Mouse (Mus musculus) cerebellum, postnatal 14 days (tissue): ENCODE results near the gene Pcif1.

ENCODE experiments used
- DNase-seq, 2 experiments: peaks; one replicate each; pipeline ENCODE4 v3.0.0; 2021; ENCODE audit warnings: mixed read lengths in 2 of 2

The Pcif1 gene

GRCm38 (mm10) chr2:164894048-164894447, 14.9 kb downstream of the Pcif1 start:
- peak in 1 of 2 experiments; percentile 52 for DNase-seq

GRCm38 (mm10) chr2:164894644-164895043, 15.5 kb downstream of the Pcif1 start:
- DNase-seq = peak in 1 of 2 experiments; percentile 24

DNA sequence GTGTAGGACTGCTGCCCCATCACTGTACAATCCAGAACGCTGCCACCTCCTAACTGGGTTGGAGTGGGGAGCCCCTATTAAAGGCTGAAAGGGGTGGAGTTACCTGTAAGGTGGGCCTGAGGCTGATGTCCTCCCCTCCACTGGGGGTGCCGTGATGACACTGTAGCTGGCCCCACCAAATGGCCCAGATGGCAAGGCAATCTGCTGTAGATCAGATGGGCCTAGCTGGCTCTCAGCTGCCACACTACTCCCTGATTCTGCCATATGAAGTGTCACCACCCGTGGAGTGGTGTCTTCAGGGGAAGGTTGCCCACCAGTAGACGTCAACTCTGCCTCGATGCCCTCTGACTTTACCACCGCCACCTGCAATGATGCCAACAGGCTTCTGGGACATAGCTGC, 16.8 kb downstream of the Pcif1 start:
- peak; percentile 51 to 66 for DNase-seq

- peak in 1 of 2 experiments; percentile 59 for DNase-seq
Measured at GRCm38 (mm10) chr2:164898008-164898407, 18.9 kb downstream of the Pcif1 start.

DNA sequence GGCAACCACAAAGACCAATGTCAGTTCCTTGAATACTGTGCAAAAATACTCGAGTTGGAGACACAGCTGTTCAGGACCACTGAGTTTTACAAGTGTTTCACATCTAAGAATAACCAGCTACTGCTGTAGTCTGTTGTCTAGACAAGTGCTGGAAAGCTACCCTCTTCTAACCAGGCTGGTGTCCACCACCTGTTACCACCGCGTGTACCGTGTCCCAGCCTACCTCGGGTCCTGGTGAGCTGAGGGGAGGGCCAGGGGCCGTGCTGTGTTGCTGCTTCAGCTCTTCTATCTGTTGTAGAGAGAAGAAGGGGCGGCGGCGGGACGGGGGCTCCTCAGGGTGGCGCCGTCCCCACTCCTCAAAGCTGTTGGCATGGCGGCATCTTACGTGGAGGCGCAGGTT, 19.9 kb downstream of the Pcif1 start:
- peak in 1 of 2 experiments; percentile 10 for DNase-seq

DNA sequence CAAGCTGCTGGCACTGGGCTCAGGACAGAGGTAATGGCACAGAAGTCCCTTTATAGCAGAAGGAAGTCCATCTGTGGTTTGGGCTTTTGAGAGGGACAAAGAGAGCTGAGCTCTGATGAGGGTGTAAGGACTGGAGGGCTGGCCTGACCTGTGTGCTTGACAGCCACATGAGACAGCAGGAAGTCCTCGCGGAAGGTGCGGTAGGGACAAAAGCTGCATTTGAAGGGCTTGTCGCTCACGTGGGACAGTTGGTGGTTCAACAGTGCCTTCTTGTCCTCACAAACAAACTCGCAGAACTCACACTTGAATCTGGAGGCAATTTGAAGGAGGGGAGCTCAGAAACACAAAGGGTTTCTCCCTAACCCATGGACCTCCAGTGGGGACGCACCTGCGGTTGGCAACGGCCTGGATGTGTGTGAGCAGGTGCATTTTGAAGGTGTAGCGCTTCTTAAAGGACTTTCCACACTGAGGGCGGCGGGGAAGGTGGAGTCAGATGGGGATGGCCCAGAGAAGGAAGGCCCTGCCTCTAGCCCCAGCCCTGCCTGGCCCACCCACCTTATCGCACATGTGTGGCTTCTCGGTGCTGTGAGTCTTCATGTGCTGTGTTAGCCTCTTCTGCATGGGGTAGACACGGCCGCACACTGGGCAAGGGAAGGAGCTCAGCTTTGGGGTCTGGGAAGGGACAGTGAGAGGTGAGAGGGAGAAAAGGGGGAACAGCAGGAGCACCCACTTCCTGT, 20.8 kb downstream of the Pcif1 start:
- DNase-seq = no peak

GRCm38 (mm10) chr2:164901380-164901779, 22.3 kb downstream of the Pcif1 start:
- DNase-seq = no peak

DNA sequence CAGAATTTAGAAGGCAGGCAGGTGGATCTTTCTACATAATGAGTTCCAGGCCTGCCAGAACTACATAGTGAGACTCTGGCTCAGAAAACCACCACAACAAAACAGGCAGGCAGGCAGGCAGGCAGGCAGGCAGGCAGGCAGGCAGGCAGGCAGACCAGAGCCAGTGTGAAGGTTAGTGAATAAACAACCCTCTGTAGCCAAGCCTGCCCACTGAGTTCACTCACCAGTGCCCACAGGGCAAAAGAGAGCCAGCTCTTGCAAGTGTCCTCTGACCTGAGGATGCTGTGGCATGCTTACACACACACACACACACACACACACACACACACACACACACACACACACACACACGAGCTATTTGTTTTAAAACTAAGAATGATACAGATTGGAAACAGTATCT, 24.4 kb downstream of the Pcif1 start:
- DNase-seq = no peak

DNA sequence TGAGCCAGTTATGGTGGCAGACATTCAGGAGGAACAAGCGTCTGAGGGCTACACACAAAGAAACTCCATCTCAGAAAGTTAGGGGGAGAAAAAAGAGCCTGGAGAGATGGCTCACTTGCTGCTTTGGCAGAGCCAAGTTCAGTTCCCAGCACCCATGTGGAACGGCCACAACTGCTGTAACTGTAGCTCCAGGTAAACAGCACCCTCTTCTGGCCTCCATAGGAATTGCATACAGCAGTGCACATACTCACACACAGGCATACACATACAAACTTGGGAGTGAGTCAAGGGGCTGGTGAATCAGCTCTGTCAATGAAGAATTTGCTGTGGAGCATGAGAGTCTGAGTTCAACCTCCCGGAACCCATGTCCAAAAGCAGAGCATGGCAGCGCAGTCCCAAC, 27.0 kb downstream of the Pcif1 start:
- DNase-seq = no peak

- DNase-seq = no peak
Measured at GRCm38 (mm10) chr2:164907511-164907910, 28.4 kb downstream of the Pcif1 start.

DNA sequence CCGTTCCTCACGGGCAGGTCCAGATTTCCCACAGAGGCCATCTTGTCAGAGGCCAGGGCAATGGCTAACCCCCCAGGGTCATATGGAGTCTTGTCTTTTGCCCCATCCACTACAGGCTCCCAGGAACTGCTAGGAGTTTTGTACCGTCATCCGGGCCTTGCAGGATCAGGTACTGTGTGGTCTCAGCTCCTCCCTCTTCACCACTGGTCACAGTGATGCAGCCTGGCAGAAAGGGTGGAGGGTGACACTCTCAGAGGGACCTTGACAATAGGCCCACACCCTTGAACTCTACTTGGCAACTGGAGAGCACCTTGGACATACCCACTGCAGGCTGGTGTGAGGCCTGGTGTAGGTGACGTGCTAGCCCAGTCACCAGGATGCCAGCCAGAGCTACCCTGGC, 28.9 kb downstream of the Pcif1 start:
- no peak for DNase-seq

DNA sequence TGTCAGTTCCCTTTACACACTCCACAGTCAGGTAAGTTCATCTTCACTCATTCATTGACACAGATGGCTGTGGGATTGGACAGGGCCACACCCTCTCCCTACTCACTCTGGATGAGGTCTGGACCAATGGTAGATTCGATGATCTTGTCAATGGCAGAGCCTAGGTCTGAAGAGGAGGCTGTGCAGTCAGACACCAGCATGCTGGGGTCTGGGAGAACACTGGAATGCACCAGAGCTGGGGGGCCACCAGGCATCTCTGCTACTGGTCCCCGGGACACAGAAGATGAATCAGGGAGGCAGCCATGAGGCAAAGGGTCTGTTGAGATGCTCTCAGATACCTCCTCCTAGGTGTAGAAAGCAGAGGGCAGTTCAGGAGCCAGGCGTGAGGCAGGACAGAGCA, 30.0 kb downstream of the Pcif1 start:
- no peak for DNase-seq

GRCm38 (mm10) chr2:164909542-164909941, 30.4 kb downstream of the Pcif1 start:
- DNase-seq = peak in 1 of 2 experiments; percentile 55

DNA sequence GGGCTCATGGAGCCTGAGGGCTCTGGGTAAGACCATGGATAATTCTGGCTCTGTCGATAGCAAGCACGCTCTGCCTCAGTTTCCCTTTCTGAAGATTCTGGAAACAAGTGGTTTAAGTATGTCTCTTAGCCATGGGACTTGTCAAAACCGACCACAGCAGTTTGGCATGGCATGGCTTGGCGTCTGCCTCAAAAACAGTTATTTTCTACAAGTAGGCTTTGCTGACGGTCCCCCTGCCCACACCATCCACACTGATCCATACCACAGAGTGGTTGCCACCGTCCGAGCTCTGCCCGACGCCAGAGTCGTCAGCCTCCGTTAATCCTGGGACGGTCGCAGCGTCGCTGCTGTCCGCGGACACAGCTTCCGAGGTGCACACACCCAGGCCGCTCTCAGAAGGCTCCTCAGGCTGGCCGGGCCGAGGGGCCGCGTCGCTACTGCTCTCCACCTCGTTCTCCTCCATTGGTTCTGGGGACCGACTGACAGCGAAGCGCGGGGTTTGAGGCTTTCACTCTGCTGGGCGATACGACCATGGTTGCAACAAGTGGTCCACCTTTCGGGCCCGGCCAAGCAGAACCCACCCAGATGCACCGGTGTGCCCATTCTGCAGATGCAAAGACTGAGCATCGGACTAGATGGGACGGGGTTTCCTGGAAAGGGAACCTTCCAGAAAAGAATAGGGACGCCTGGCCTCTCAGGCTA, 31.4 kb downstream of the Pcif1 start:
- DNase-seq = no peak

DNA sequence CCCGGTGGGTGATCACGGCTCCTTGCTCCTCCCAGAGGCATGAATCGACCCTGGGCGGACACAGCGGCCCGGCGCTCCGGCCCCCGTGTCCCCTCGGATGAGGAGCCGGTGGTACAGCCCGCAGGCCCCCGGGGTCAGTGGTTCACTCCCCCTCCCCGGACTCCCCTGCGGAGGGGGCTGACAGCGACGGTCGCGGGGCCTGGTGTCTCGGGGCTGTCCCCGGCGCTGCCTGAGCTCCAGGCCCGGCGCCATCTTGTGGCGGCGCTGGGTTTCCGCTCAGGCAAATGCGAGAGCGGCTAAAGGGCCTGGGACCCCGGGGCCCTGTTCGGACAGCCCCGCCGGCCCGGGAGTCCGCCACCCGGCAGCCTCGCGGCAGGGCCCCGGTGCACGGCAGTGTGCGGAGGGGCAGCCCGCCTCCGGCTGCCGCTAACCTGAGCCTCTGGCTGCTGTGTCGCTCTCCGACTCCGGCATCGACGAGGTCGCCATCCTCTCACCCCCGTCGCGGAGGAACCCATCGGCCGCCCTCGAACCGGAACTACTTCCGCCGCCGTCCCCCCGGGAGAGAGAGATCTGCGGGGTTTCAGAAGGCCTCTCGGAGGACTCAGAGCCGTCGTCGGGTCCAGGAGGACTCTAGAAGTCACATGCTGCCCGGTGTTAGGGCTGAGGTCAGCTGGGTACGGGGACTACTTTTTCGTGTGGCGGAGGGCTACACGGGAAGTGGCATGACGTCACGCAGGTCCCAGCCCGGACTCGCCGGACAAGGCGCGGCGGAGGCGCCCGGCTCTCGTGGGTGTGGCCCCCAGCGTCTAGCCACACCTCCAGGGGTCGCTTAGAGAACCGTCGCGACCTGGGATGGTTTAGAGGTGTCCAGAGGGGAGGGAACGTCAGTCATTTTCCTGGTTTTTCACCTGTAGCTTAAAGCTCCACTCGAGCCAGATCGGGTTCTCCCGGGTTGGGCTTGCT, 32.3 kb downstream of the Pcif1 start, which contains the start of gene Zfp335:
Gene Zfp335, minus strand, starts transcription at position 672 of the 963 bp plus-strand sequence.
- peak; percentile 95 to 96 for DNase-seq

DNA sequence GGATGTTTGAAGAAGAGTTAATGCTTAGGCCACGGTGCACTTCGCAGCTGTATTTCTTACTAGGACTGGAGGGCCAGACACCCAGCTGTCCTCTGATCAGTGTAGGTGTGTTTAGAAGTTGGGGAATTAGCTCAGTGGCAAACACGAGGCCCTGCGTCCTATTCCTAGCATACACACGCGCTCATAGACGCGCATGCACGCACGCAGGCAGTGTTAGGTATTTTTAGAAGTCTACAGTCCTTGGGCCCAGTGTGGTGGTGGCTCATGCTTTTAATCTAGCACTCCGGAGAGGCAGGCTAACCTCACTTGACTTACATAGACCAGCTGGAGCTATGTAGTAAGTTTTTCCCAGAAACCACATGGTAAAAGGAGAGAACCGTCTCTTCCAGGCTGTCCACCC, 33.0 kb downstream of the Pcif1 start:
- no peak for DNase-seq

GRCm38 (mm10) chr2:164912749-164913427, 33.8 kb downstream of the Pcif1 start:
- DNase-seq = no peak

GRCm38 (mm10) chr2:164913428-164913786, 34.3 kb downstream of the Pcif1 start:
- no peak for DNase-seq

DNA sequence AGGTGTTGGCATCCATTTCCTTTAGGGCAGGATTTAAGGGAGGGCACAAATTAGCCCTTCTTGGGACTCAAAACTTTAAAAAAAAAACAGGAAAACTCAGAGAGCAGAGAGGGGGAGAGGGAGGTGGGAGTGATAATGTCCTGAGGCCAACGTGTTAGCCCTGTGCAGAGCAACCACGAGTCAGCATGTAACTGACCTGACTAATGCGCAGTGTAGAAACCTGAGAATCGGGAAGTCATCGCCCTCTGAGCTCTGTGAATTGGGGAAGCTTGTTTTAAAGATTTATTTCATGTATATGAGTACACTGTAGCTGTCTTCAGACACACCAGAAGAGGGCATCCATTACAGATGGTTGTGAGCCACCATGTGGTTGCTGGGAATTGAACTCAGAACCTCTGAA, 37.7 kb downstream of the Pcif1 start:
- DNase-seq = no peak

GRCm38 (mm10) chr2:164917371-164917770, 38.3 kb downstream of the Pcif1 start:
- no peak for DNase-seq

DNA sequence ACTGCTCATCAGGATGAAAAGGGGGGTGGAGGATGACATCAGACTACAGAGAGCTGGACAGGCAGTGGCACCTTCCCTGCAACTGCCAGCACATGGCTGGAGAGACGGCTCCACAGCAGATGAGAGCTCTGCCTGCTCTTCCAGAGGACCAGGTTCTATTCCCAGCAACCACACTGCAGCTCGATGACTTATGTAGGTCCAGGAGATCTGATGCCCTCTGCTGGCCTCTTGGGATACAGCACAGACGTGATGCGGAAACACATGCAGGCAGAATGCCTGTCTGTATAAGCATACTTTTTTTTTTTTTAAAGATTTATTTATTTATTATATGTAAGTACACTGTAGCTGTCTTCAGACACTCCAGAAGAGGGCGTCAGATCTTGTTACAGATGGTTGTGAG, 39.2 kb downstream of the Pcif1 start:
- DNase-seq = peak in 1 of 2 experiments; percentile 60

GRCm38 (mm10) chr2:164921984-164922383, 42.9 kb downstream of the Pcif1 start:
- no peak for DNase-seq

GRCm38 (mm10) chr2:164923291-164923690, 44.2 kb downstream of the Pcif1 start:
- no peak for DNase-seq
